Mouse (Mus musculus): ENCODE results near the gene Arhgef28. TPM values are rescaled to one million over a fixed set of nuclear protein-coding genes. Genes with fewer than 3 reads are reported as not detected.

Gene Arhgef28
- polyA plus RNA-seq, 1 experiment from 2014 or later, result 19.3 TPM

DNA sequence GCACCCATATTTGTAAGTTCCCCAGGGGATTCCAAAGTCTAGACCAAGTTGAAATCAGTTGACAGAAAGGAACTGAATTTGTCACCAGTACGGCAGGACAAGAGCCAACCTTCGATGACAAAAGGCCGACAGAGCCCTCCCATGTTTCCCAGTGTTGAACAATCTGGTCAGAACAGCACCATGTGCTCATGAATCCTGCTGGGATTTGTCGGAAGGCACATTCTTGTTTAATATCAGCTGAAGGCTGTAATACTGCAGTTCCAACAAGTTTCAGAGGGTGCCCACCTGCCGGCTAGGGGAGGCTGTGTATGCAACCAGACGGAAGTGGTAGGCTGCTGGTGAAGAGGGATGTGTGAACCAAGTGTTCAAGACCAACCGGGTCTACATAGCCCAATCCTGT is 3.9 kb upstream of the Arhgef28 start:
- Histone ChIP-seq H3K9ac (no peak overlapping the region), H3K4me2 (no peak overlapping the region), H3K4me3 (no peak overlapping the region), H3K27me3 (peaks cover 22% of the 10 kb centered on the region; the same call in 1 of the 2 replicates), H3K9me3 (no peaks in the 10 kb centered on the region), H3K27ac (no peak overlapping the region), H3K4me1 (peaks cover 6% of the 10 kb centered on the region; the same call in 1 of the 2 replicates), H3K36me3 (no peaks in the 10 kb centered on the region)
- ATAC-seq (ENCODE audit: borderline replicate concordance, extremely low read depth, low FRiP score, low TSS enrichment), result no peak
- 76% methylated on average over 7 of the region's 7 CpGs for WGBS

DNA sequence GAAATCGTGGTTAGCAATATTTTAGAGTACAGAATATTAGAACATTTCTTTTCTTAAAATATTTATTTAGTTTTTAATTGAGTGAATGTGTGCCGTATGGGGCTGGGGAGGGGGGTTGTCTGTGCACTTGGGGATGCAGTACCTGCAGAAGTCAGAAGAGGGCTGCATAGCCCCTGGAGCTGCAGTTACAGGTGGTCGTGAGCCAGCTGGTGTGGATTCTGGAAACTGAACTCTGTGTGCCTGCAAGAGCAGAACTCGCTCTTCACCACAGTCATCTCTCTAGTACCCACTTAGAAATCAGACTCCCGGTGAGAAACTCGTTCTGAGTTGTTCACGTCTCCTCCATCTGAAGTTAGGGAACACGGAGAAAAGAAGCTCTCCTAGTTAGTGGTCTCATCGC is 2.6 kb upstream of the Arhgef28 start:
- no peak overlapping the region for H3K4me3 ChIP-seq
- H3K27ac ChIP-seq, result no peak overlapping the region
- H3K27me3 ChIP-seq, result peaks cover 24% of the 10 kb centered on the region; the same call in 1 of the 2 replicates
- no peak for ATAC-seq (ENCODE audit: borderline replicate concordance, extremely low read depth, low FRiP score, low TSS enrichment)
- no peaks in the 10 kb centered on the region for H3K36me3 ChIP-seq
- H3K4me1 ChIP-seq, result peaks cover 11% of the 10 kb centered on the region; the same call in 1 of the 2 replicates
- no peaks in the 10 kb centered on the region for H3K9me3 ChIP-seq
- 27% methylated on average over 9 of the region's 9 CpGs for WGBS
- H3K4me2 ChIP-seq, result no peak overlapping the region
- no peak overlapping the region for H3K9ac ChIP-seq

DNA sequence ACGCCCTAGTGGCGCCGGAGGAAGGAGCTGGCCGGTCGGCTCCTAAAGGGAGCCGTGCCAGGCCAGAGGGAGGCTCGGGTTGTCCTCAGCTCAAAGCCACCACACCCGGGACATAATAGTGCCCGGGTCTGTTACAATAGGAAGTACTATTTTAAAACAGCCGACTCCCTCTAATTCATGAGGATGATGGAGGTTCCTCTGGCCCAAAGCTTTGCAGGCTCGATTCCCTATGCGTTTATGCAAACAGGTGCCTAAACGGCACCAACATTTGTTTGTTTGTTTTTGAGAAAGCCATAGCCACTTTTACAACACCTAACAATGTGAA is 269 bp upstream of the Arhgef28 start:
- Histone ChIP-seq H3K27ac (peak overlapping the region; percentile 92), H3K36me3 (no peaks in the 10 kb centered on the region), H3K4me1 (peaks cover 11% of the 10 kb centered on the region; the same call in 1 of the 2 replicates), H3K9ac (peak overlapping the region; percentile 50), H3K4me2 (peak overlapping the region; percentile 95), H3K4me3 (peak overlapping the region; percentile 59), H3K9me3 (no peaks in the 10 kb centered on the region), H3K27me3 (peaks cover 24% of the 10 kb centered on the region; the same call in 1 of the 2 replicates)
- no peak for ATAC-seq (ENCODE audit: borderline replicate concordance, extremely low read depth, low FRiP score, low TSS enrichment)
- 1% methylated on average over 13 of the region's 13 CpGs for WGBS

DNA sequence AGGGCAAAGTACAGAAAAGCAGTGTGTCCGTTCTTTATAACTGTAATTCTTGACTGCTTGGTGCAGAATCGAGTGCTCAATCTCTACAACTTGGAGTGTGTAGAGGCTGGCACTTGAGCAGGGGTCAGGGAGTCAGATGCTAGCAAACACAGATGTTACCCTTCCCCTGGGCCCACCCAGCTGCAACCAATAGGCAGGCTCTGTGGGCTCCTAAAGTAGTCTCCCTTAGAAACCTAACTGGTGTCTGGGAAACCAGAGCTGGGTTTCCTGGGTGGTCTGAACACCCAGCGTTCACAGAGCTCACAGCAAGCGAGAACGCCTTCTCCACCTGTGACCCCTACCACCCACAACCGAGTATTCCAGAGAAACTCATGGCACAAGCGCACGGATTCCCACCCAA is 1.1 kb downstream of the Arhgef28 start:
- Histone ChIP-seq H3K9ac (no peak overlapping the region), H3K4me3 (peak overlapping the region; percentile 59), H3K27me3 (peaks cover 24% of the 10 kb centered on the region; the same call in 1 of the 2 replicates), H3K9me3 (no peaks in the 10 kb centered on the region), H3K27ac (peak overlapping the region; percentile 92), H3K4me1 (peaks cover 11% of the 10 kb centered on the region), H3K4me2 (peak overlapping the region; percentile 95), H3K36me3 (no peaks in the 10 kb centered on the region)
- 13% methylated on average over 8 of the region's 8 CpGs for WGBS
- ATAC-seq (ENCODE audit: borderline replicate concordance, extremely low read depth, low FRiP score, low TSS enrichment), result no peak

DNA sequence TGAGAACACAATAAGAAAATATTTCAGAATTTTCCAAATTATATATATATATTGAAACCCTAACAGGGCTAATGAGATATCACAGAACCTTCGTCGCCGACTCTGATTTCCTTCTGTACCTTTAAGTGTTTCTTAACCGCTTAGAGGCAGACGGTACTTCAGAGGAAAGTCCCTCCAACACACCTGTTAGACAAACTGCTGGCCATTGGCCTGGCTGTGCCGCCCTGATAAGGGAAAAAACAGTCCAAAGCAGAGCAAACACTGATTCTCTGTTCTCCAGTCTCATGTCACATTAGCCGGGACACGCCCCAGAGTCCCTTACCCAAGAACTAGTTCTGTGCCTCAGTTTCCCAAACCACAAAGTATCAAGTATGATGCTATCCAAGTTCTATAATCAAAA is 1.9 kb downstream of the Arhgef28 start:
- Histone ChIP-seq H3K27ac (peak overlapping the region; percentile 92; the same call in 1 of the 2 replicates), H3K36me3 (no peaks in the 10 kb centered on the region), H3K9ac (no peak overlapping the region), H3K27me3 (peaks cover 24% of the 10 kb centered on the region; the same call in 1 of the 2 replicates), H3K4me1 (peaks cover 11% of the 10 kb centered on the region), H3K4me2 (peak overlapping the region; percentile 95), H3K9me3 (no peaks in the 10 kb centered on the region), H3K4me3 (peak overlapping the region; percentile 59; the same call in 1 of the 2 replicates)
- 56% methylated on average over 8 of the region's 8 CpGs for WGBS
- no peak for ATAC-seq (ENCODE audit: borderline replicate concordance, extremely low read depth, low FRiP score, low TSS enrichment)

DNA sequence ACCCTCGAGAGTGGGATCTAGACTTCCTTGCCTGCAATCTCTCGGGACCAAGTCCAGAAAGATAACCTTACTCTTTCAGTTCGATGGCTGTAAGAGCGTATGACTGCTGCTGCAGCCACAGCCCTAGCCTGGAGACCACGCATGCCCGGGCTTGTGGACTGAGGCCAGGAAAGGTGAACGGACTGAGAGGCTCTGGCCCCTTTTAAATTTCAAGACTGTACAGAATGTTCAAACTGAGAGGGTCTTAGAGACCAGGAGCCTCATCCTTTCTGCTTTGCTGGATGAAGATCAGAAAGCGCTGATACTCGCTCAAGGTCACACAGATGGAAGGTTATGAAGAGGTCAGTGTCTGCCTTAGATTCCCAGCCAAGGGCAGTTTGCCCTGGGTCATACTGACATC is 4.8 kb downstream of the Arhgef28 start:
- H3K36me3 ChIP-seq, result no peaks in the 10 kb centered on the region
- no peaks in the 10 kb centered on the region for H3K9me3 ChIP-seq
- WGBS, result 40% methylated on average over 9 of the region's 9 CpGs
- H3K4me1 ChIP-seq, result peaks cover 11% of the 10 kb centered on the region
- H3K9ac ChIP-seq, result no peak overlapping the region
- no peak for ATAC-seq (ENCODE audit: borderline replicate concordance, extremely low read depth, low FRiP score, low TSS enrichment)
- no peak overlapping the region for H3K4me3 ChIP-seq
- no peak overlapping the region for H3K27ac ChIP-seq
- H3K27me3 ChIP-seq, result peaks cover 9% of the 10 kb centered on the region; the same call in 1 of the 2 replicates
- H3K4me2 ChIP-seq, result no peak overlapping the region

DNA sequence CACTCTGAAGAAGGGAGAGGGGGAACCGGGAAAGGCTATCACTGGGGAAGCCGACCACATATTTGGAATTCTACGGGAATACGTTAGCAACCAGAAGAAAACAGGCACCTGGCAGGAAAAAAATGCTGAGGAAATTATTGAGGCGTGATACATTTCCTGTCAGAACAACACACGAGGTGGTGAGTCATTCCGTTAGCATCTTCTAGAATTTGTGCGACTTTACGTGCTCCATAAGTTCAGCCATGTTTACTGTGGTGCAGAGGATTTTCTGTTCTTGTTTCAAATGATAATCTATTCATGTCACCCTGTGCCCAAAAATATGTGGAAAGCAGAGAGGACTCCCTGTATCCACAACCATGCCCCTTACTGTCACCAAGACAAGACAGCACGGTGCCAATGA is 13.6 kb downstream of the Arhgef28 start:
- WGBS, result 51% methylated on average over 10 of the region's 10 CpGs
- Histone ChIP-seq H3K36me3 (no peaks in the 10 kb centered on the region), H3K27me3 (no peaks in the 10 kb centered on the region), H3K27ac (no peak overlapping the region), H3K4me3 (no peak overlapping the region), H3K9ac (no peak overlapping the region), H3K4me1 (no peaks in the 10 kb centered on the region), H3K9me3 (no peaks in the 10 kb centered on the region), H3K4me2 (no peak overlapping the region)
- ATAC-seq (ENCODE audit: borderline replicate concordance, extremely low read depth, low FRiP score, low TSS enrichment), result no peak

DNA sequence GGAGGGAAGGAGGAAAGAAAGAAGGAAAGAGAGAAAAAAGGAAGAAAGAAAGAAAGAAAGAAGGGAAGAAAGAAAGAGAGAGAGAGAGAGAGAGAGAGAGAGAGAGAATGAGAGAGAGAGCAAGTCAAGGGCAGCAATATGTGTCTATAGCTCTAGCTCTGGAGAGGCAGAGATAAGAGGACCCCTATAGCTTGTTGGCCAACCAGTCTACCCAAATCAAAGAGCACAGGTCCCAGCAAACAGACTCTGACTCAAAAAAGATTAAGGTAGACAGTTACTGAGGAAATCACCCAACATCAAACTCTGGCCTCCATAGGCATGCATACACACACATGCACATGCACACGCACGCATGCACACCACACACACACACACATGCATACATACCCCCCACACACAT is 17.7 kb downstream of the Arhgef28 start:
- no peaks in the 10 kb centered on the region for H3K36me3 ChIP-seq
- 96% methylated on average over 2 of the region's 2 CpGs for WGBS

DNA sequence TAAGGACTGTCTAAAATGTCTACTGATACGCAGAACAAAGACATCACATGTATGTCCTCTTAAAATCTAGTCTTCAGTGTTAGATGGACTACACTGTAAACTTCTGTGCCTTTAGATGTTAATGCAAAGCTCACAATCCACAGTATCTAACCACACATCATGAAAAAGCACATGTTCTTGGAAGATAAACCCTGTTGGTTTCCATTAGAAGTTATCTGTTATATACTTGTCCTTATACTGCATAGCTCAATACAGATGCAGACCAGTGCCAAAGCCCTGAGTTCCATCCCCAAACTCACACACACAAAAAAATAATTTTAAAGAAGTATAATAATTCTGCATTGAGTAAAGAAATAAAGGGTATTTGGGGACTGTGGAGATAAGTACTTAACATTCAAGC is 18.3 kb downstream of the Arhgef28 start:
- Histone ChIP-seq H3K27me3 (no peaks in the 10 kb centered on the region), H3K36me3 (no peaks in the 10 kb centered on the region), H3K9ac (no peak overlapping the region), H3K9me3 (no peaks in the 10 kb centered on the region), H3K27ac (no peak overlapping the region), H3K4me2 (no peak overlapping the region), H3K4me1 (0 out of 2 replicates have a peak, but pooled peaks cover 4% of the 10 kb centered on the region), H3K4me3 (no peak overlapping the region)
- 86% methylated on average over 1 of the region's 1 CpGs for WGBS
- ATAC-seq (ENCODE audit: borderline replicate concordance, extremely low read depth, low FRiP score, low TSS enrichment), result no peak

More for the DNA sequence above, 17.7 kb downstream of the Arhgef28 start:
- no peak overlapping the region for H3K9ac ChIP-seq
- H3K27me3 ChIP-seq, result no peaks in the 10 kb centered on the region
- no peaks in the 10 kb centered on the region for H3K9me3 ChIP-seq
- no peak overlapping the region for H3K4me2 ChIP-seq
- no peak overlapping the region for H3K27ac ChIP-seq
- H3K4me1 ChIP-seq, result 0 out of 2 replicates have a peak, but pooled peaks cover 4% of the 10 kb centered on the region
- no peak for ATAC-seq (ENCODE audit: borderline replicate concordance, extremely low read depth, low FRiP score, low TSS enrichment)
- no peak overlapping the region for H3K4me3 ChIP-seq

DNA sequence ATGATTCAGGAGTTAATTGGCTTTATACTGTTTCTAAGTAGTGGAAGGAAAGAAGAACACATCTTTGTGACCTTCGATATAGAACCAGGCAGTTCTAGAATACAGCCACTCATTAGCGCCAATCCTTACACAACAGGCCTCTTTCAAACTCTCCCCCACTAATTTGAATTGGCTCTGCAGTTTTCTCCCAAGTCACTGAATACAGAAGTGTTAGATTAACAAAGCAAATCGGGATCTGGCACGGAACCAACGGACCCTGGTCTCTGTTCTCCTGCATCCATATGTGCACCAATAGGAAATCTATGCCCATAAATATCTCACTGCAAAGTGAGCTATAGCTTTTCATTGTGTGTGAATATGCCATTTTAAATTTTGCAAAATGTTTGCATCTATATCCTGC is 20.1 kb downstream of the Arhgef28 start:
- no peaks in the 10 kb centered on the region for H3K9me3 ChIP-seq
- no peak overlapping the region for H3K9ac ChIP-seq
- H3K4me2 ChIP-seq, result no peak overlapping the region
- H3K4me3 ChIP-seq, result no peak overlapping the region
- no peak overlapping the region for H3K27ac ChIP-seq
- no peaks in the 10 kb centered on the region for H3K36me3 ChIP-seq
- WGBS, result 72% methylated on average over 5 of the region's 5 CpGs
- ATAC-seq (ENCODE audit: borderline replicate concordance, extremely low read depth, low FRiP score, low TSS enrichment), result no peak
- H3K4me1 ChIP-seq, result 0 out of 2 replicates have a peak, but pooled peaks cover 4% of the 10 kb centered on the region
- no peaks in the 10 kb centered on the region for H3K27me3 ChIP-seq

DNA sequence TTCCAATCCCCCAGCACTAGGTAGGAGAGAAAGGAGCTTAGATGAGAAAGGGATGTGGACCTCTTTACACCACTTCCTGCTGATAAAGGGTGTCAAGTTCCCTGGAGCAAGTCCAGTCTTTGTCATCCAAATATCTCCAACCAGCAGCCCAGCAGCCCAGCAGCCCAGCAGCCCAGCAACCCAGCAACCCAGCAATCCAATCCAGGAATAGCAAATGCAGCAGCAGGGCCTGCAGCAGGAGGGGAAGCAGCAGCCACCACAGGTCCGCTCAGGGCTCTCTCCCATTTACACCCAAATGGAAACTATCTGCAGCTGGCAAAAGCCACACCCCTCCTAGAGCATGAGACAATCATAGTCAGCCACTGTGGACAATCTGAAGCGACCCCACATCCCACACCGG is 21.6 kb downstream of the Arhgef28 start:
- Histone ChIP-seq H3K4me2 (no peak overlapping the region), H3K4me1 (0 out of 2 replicates have a peak, but pooled peaks cover 4% of the 10 kb centered on the region), H3K4me3 (no peak overlapping the region), H3K9me3 (no peaks in the 10 kb centered on the region), H3K27me3 (no peaks in the 10 kb centered on the region), H3K36me3 (no peaks in the 10 kb centered on the region), H3K9ac (no peak overlapping the region), H3K27ac (no peak overlapping the region)
- no peak for ATAC-seq (ENCODE audit: borderline replicate concordance, extremely low read depth, low FRiP score, low TSS enrichment)
- 44% methylated on average over 3 of the region's 3 CpGs for WGBS

DNA sequence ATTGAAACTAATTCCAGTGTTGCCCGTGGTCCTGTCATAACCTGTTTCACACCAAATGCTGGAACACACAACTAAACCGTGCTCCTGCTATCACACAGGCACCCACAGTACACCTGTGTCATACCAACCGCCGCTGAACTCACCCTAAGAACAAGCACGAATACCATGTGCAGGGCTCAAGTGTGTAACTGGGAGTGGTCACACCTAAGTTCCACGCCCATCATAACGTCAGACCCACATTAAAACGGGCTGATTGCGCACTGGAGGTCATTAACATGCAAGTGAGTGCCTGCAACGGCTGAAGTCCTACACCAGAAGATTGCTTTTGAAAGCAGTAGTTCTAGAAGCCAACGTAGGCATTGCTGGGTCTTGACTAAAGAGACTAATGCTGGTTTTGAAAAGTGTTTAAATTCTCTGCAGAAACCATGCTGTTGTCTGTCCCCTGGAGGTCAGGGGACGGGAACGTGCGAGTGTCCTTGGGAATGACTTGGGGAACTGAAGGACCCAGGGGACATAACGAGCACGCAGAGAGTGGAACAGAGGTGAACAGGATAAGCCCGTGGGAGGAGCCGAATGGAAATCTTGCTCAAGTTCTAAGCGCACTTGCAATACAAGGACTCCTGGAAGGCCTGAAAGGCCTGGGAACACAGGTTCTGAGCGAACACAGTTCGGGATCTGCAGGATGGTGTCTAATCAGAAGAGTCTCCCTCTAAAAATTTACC is 22.9 kb downstream of the Arhgef28 start:
- Histone ChIP-seq H3K4me3 (no peak overlapping the region), H3K4me1 (0 out of 2 replicates have a peak, but pooled peaks cover 4% of the 10 kb centered on the region), H3K36me3 (no peaks in the 10 kb centered on the region), H3K9ac (no peak overlapping the region), H3K4me2 (no peak overlapping the region), H3K27me3 (no peaks in the 10 kb centered on the region), H3K27ac (no peak overlapping the region), H3K9me3 (no peaks in the 10 kb centered on the region)
- WGBS, result 73% methylated on average over 21 of the region's 21 CpGs
- ATAC-seq (ENCODE audit: borderline replicate concordance, extremely low read depth, low FRiP score, low TSS enrichment), result no peak

Measured in lung, embryonic 15.5 days (tissue).